8 mouse cellular contexts compared by ENCODE assay signal in the genomic region with DNA sequence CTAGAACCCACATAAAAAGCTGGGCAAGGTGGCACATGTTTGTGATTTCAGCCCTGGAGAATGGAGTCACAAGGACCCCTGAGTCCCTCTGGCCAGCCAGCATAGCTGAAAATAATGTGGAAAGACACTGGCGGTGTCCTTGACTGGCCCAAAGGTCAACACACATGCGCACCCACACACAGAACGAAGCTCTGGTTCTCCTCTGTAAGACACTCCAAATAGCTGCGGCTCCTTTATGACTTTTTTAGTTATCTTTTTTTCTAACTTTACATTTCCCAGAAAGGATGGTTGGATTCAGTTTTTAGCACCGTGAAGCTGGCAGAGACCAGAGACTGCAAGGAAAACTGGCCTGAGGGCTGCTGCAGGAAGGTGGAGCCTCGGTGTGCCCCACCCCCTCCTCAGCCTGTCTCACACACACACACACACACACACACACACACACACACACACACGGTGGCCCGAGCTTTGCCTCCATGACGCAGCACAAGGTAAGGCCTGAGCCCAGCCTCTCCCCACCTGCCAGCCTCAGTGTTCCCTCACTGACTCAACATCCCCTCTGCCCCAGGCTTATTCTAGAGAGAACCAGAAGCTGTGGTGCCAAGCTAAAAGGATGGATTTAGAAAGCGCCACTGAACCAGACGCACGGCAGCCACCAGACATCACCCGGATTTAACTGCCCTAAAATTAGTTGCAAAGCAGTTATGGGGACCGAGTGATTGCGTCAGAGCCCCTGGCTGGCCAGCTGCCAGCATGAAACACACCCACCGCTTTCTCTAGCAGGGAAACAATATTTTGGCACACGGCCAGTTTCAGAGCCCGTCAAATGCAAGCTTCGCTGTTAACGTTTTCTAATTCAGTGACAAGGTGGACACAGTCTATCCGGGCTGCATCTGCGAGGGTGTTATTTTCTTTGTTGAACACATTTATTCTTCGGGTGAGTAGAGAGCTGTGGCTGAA. TPM values are rescaled to one million over a fixed set of nuclear protein-coding genes. Genes with fewer than 3 reads are reported as not detected.
DNase-seq lines count a peak whose midpoint lies in the region; ATAC-seq lines count a peak whose summit lies in the region.

No protein-coding gene starts in this region.

- H3K36me3 ChIP-seq in embryonic facial prominence, embryonic 12.5 days: 0 out of 2 replicates have a peak, but pooled peaks cover 2% of the 10 kb centered on the region
- H3K36me3 ChIP-seq in limb, embryonic 11.5 days (ENCODE audit: control insufficient read depth, insufficient read depth, low read length): no peaks in the 10 kb centered on the region
- no peaks in the 10 kb centered on the region for H3K36me3 ChIP-seq in midbrain, embryonic 12.5 days

- 0 out of 2 replicates have a peak, but pooled peaks cover 3% of the 10 kb centered on the region for H3K27me3 ChIP-seq in embryonic facial prominence, embryonic 12.5 days
- H3K27me3 ChIP-seq in limb, embryonic 11.5 days (ENCODE audit: control insufficient read depth, insufficient read depth, low read length): no peaks in the 10 kb centered on the region
- peaks cover 10% of the 10 kb centered on the region for H3K27me3 ChIP-seq in midbrain, embryonic 12.5 days

- WGBS in embryonic facial prominence, embryonic 12.5 days: 27% methylated on average over 23 of the region's 23 CpGs
- 34% methylated on average over 23 of the region's 23 CpGs for WGBS in limb, embryonic 11.5 days
- WGBS in midbrain, embryonic 12.5 days: 26% methylated on average over 22 of the region's 23 CpGs

- peak overlapping the region; percentile 42 for H3K4me2 ChIP-seq in embryonic facial prominence, embryonic 12.5 days (replicated peaks)
- H3K4me2 ChIP-seq in limb, embryonic 11.5 days (ENCODE audit: low read depth, severe bottlenecking): peak overlapping the region; percentile 32
- H3K4me2 ChIP-seq in midbrain, embryonic 12.5 days (replicated peaks): peak overlapping the region; percentile 47

- no peaks in the 10 kb centered on the region for H3K9me3 ChIP-seq in embryonic facial prominence, embryonic 12.5 days
- H3K9me3 ChIP-seq in limb, embryonic 11.5 days (ENCODE audit: control insufficient read depth, low read length): no peaks in the 10 kb centered on the region
- no peaks in the 10 kb centered on the region for H3K9me3 ChIP-seq in midbrain, embryonic 12.5 days

- peaks cover 52% of the 10 kb centered on the region for H3K4me1 ChIP-seq in embryonic facial prominence, embryonic 12.5 days
- peaks cover 32% of the 10 kb centered on the region for H3K4me1 ChIP-seq in limb, embryonic 11.5 days (ENCODE audit: control insufficient read depth, insufficient read depth, low read length)
- H3K4me1 ChIP-seq in midbrain, embryonic 12.5 days: peaks cover 61% of the 10 kb centered on the region

- 0 out of 2 replicates have a peak, but pooled peaks have one; percentile 31 for ATAC-seq in embryonic facial prominence, embryonic 12.5 days (ENCODE audit: insufficient number of reproducible peaks, insufficient read depth, low FRiP score, low TSS enrichment)
- peak; percentile 69; the same call in 1 of the 2 replicates for ATAC-seq in limb, embryonic 11.5 days (ENCODE audit: insufficient number of reproducible peaks, low FRiP score, low TSS enrichment, low read depth)
- peak; percentile 76 for ATAC-seq in midbrain, embryonic 12.5 days (ENCODE audit: low FRiP score, low read depth)

- peak; percentile 85 for DNase-seq in adrenal gland, adult 8-10 months
- DNase-seq in heart, adult 8-10 months (ENCODE audit: low spot score): peak; percentile 87
- DNase-seq in kidney, adult 8-10 months: peak; percentile 75 to 77
- peak; percentile 83 for DNase-seq in limb, embryonic 11.5 days (ENCODE audit: low spot score)
- DNase-seq in skeletal muscle tissue, adult 2 months (ENCODE audit: low read depth, low spot score): peak; percentile 80
- DNase-seq in yolk sac, embryonic 10.5 days (ENCODE audit: low spot score): peak; percentile 73

- peak overlapping the region; percentile 81 for H3K27ac ChIP-seq in embryonic facial prominence, embryonic 12.5 days
- H3K27ac ChIP-seq in limb, embryonic 11.5 days (replicated peaks; ENCODE audit: low read depth, low read length): no peak overlapping the region
- peak overlapping the region; percentile 90 for H3K27ac ChIP-seq in midbrain, embryonic 12.5 days (replicated peaks)

- peak overlapping the region; percentile 12 for H3K4me3 ChIP-seq in embryonic facial prominence, embryonic 12.5 days
- no peak overlapping the region for H3K4me3 ChIP-seq in limb, embryonic 11.5 days (ENCODE audit: low read depth, low read length)
- H3K4me3 ChIP-seq in midbrain, embryonic 12.5 days: 0 out of 2 replicates have a peak overlapping the region, but pooled peaks have one; percentile 7

- peak overlapping the region; percentile 17; the same call in 1 of the 2 replicates for H3K9ac ChIP-seq in embryonic facial prominence, embryonic 12.5 days
- H3K9ac ChIP-seq in limb, embryonic 11.5 days (ENCODE audit: low read length): no peak overlapping the region
- H3K9ac ChIP-seq in midbrain, embryonic 12.5 days (replicated peaks): 0 out of 2 replicates have a peak overlapping the region, but pooled peaks have one; percentile 12

RNA-seq across cellular contexts. Expression of a gene that starts 11.2 kb away (rescaled TPM):
- total RNA-seq in adrenal gland, adult 8-10 months (2022): 10 to 100 TPM; 48.7 to 56.9 (median 53.8) TPM
- 24.1 and 24.2 TPM in 2 replicates for polyA plus RNA-seq in embryonic facial prominence, embryonic 12.5 days (2016; fragmentation: Nextera tagmentation; extraction: Ambion mirVana)
- total RNA-seq in heart, adult 8-10 months (2022): 10 to 100 TPM; 41.6 to 49.5 (median 44.5) TPM
- 8.5 and 9.4 TPM in 2 replicates for polyA plus RNA-seq in limb, embryonic 11.5 days (2014; fragmentation: Nextera tagmentation; extraction: Ambion mirVana)
- 43.7 and 45.4 TPM in 2 replicates for polyA plus RNA-seq in midbrain, embryonic 12.5 days (2016; fragmentation: Nextera tagmentation; extraction: Ambion mirVana)
